Mouse (Mus musculus) thymus, postnatal 36 days (tissue): Measurements from ENCODE around the gene Gm17361.
"Not testable (repeated sequence)": the region's sequence is repeated elsewhere in the genome, so short reads cannot be mapped to it uniquely, and the experiment has no call there.

Source experiments
- DNase-seq, 2 experiments: peaks; one replicate each; pipeline ENCODE4 v3.0.0; 2022; ENCODE audit warnings: mixed read lengths in 2 of 2

The Gm17361 gene

GRCm38 (mm10) chrX:125003863-125004262 is at the start of gene Gm17361:
Gm17361 (plus strand) TSS chrX:125004163.
- DNase-seq, result not testable (repeated sequence)
